Mouse (Mus musculus) megakaryocyte, embryonic 14.5 days (primary cell): ENCODE measurements around the gene Clstn2. TPM values are rescaled to one million over a fixed set of nuclear protein-coding genes. Genes with fewer than 3 reads are reported as not detected.

Experiments
- H3K27me3 ChIP-seq: replicated peaks from 2 replicates; pipeline ENCODE3; 2012; ENCODE audit warnings: inconsistent platforms
- H3K36me3 ChIP-seq: replicated peaks from 2 replicates; pipeline ENCODE3; 2012; ENCODE audit warnings: low read length, inconsistent platforms, mixed read lengths
- H3K4me1 ChIP-seq: 2 replicates; pipeline ENCODE4 v1.6.1; 2012; ENCODE audit warnings: inconsistent platforms
- H3K4me3 ChIP-seq: replicated peaks from 2 replicates; pipeline ENCODE3; 2012; ENCODE audit warnings: moderate library complexity, mild to moderate bottlenecking, inconsistent platforms
- H3K9me3 ChIP-seq: 2 replicates; pipeline ENCODE4 v1.6.1; 2012; ENCODE audit warnings: inconsistent platforms
- FLI1 ChIP-seq: IDR thresholded peaks from 2 replicates; pipeline ENCODE4 v1.6.1; 2012; ENCODE audit warnings: low read length, inconsistent platforms, mixed read lengths
- GATA1 ChIP-seq: IDR thresholded peaks from 3 replicates; pipeline ENCODE4 v1.6.1; 2012; ENCODE audit warnings: mixed read lengths, low read length, inconsistent platforms, borderline replicate concordance
- polyA plus RNA-seq: library from polyadenylated mRNA; stranded (reverse); fragments of >175 nt; gene quantifications from 2 replicates; pipeline ENCODE4 v1.2.3, GENCODE M21; 2012; ENCODE audit warnings: low replicate concordance; ENCODE audit not compliant: insufficient read depth

The Clstn2 gene
- polyA plus RNA-seq, 1 experiment, result not detected

- no peaks in the 10 kb centered on the region for H3K27me3 ChIP-seq
- no peaks in the 10 kb centered on the region for H3K4me1 ChIP-seq
- peaks cover 24% of the 10 kb centered on the region for H3K9me3 ChIP-seq
- no peaks in the 10 kb centered on the region for H3K36me3 ChIP-seq
- no peak overlapping the region for H3K4me3 ChIP-seq
- no peak for TF ChIP-seq FLI1
- no peak for TF ChIP-seq GATA1
Measured at GRCm38 (mm10) chr9:97532536-97532935, 500.4 kb downstream of the Clstn2 start.

- Histone ChIP-seq H3K36me3 (no peaks in the 10 kb centered on the region), H3K4me1 (no peaks in the 10 kb centered on the region), H3K9me3 (peaks cover 34% of the 10 kb centered on the region), H3K27me3 (no peaks in the 10 kb centered on the region), H3K4me3 (no peak overlapping the region)
- TF ChIP-seq GATA1 (no peak), FLI1 (no peak)
Measured at GRCm38 (mm10) chr9:97527926-97528325, 505.1 kb downstream of the Clstn2 start.

- no peak overlapping the region for H3K4me3 ChIP-seq
- H3K27me3 ChIP-seq, result no peaks in the 10 kb centered on the region
- H3K9me3 ChIP-seq, result peaks cover 29% of the 10 kb centered on the region
- no peaks in the 10 kb centered on the region for H3K4me1 ChIP-seq
- H3K36me3 ChIP-seq, result no peaks in the 10 kb centered on the region
- TF ChIP-seq GATA1, result no peak
- TF ChIP-seq FLI1, result no peak
Measured at GRCm38 (mm10) chr9:97527276-97527675, 505.7 kb downstream of the Clstn2 start.

GRCm38 (mm10) chr9:97525563-97525962, 507.4 kb downstream of the Clstn2 start:
- no peaks in the 10 kb centered on the region for H3K36me3 ChIP-seq
- TF ChIP-seq GATA1 (no peak), FLI1 (no peak)
- no peak overlapping the region for H3K4me3 ChIP-seq
- H3K27me3 ChIP-seq, result no peaks in the 10 kb centered on the region
- peaks cover 24% of the 10 kb centered on the region; the same call in 1 of the 2 replicates for H3K9me3 ChIP-seq
- no peaks in the 10 kb centered on the region for H3K4me1 ChIP-seq

- Histone ChIP-seq H3K36me3 (no peaks in the 10 kb centered on the region), H3K4me1 (no peaks in the 10 kb centered on the region), H3K9me3 (peaks cover 25% of the 10 kb centered on the region; the same call in 1 of the 2 replicates), H3K27me3 (no peaks in the 10 kb centered on the region), H3K4me3 (no peak overlapping the region)
- no peak for TF ChIP-seq FLI1
- TF ChIP-seq GATA1, result no peak
Measured at GRCm38 (mm10) chr9:97524861-97525260, 508.1 kb downstream of the Clstn2 start.

GRCm38 (mm10) chr9:97520771-97521170, 512.2 kb downstream of the Clstn2 start:
- no peak for TF ChIP-seq GATA1
- no peak for TF ChIP-seq FLI1
- Histone ChIP-seq H3K4me3 (no peak overlapping the region), H3K4me1 (no peaks in the 10 kb centered on the region), H3K36me3 (no peaks in the 10 kb centered on the region), H3K9me3 (peaks cover 26% of the 10 kb centered on the region), H3K27me3 (no peaks in the 10 kb centered on the region)

- Histone ChIP-seq H3K4me3 (no peak overlapping the region), H3K9me3 (peaks cover 16% of the 10 kb centered on the region), H3K27me3 (no peaks in the 10 kb centered on the region), H3K4me1 (no peaks in the 10 kb centered on the region), H3K36me3 (no peaks in the 10 kb centered on the region)
- TF ChIP-seq FLI1, result no peak
- no peak for TF ChIP-seq GATA1
Measured at GRCm38 (mm10) chr9:97517006-97517405, 516.0 kb downstream of the Clstn2 start.

- Histone ChIP-seq H3K4me3 (no peak overlapping the region), H3K4me1 (no peaks in the 10 kb centered on the region), H3K36me3 (no peaks in the 10 kb centered on the region), H3K9me3 (peaks cover 12% of the 10 kb centered on the region), H3K27me3 (no peaks in the 10 kb centered on the region)
- no peak for TF ChIP-seq GATA1
- no peak for TF ChIP-seq FLI1
Measured at GRCm38 (mm10) chr9:97514639-97515038, 518.3 kb downstream of the Clstn2 start.

GRCm38 (mm10) chr9:97512282-97512850, 520.6 kb downstream of the Clstn2 start:
- Histone ChIP-seq H3K9me3 (peaks cover under 1% of the 10 kb centered on the region), H3K4me1 (no peaks in the 10 kb centered on the region), H3K4me3 (no peak overlapping the region), H3K27me3 (no peaks in the 10 kb centered on the region), H3K36me3 (no peaks in the 10 kb centered on the region)
- TF ChIP-seq GATA1 (no peak), FLI1 (no peak)

GRCm38 (mm10) chr9:97501416-97501815, 531.6 kb downstream of the Clstn2 start:
- TF ChIP-seq FLI1, result no peak
- no peak for TF ChIP-seq GATA1
- no peaks in the 10 kb centered on the region for H3K4me1 ChIP-seq
- 0 out of 2 replicates have a peak, but pooled peaks cover 3% of the 10 kb centered on the region for H3K9me3 ChIP-seq
- H3K27me3 ChIP-seq, result no peaks in the 10 kb centered on the region
- no peaks in the 10 kb centered on the region for H3K36me3 ChIP-seq
- no peak overlapping the region for H3K4me3 ChIP-seq

GRCm38 (mm10) chr9:97495056-97495455, 537.9 kb downstream of the Clstn2 start:
- no peak overlapping the region for H3K4me3 ChIP-seq
- H3K27me3 ChIP-seq, result no peaks in the 10 kb centered on the region
- H3K9me3 ChIP-seq, result peaks cover 23% of the 10 kb centered on the region
- TF ChIP-seq FLI1 (no peak), GATA1 (no peak)
- H3K36me3 ChIP-seq, result no peaks in the 10 kb centered on the region
- no peaks in the 10 kb centered on the region for H3K4me1 ChIP-seq

- TF ChIP-seq FLI1, result no peak
- no peak for TF ChIP-seq GATA1
- Histone ChIP-seq H3K36me3 (no peaks in the 10 kb centered on the region), H3K4me3 (no peak overlapping the region), H3K4me1 (no peaks in the 10 kb centered on the region), H3K27me3 (no peaks in the 10 kb centered on the region), H3K9me3 (peaks cover 20% of the 10 kb centered on the region)
Measured at GRCm38 (mm10) chr9:97491626-97492025, 541.4 kb downstream of the Clstn2 start.
